Mouse (Mus musculus): ENCODE measurements at regions not wholly inside any gene's neighbourhood (a gene's known extent, or its start where the extent isn't known, plus 50 kb on each side); places are given as distances from the start of the nearest gene placed in this dataset.

DNA sequence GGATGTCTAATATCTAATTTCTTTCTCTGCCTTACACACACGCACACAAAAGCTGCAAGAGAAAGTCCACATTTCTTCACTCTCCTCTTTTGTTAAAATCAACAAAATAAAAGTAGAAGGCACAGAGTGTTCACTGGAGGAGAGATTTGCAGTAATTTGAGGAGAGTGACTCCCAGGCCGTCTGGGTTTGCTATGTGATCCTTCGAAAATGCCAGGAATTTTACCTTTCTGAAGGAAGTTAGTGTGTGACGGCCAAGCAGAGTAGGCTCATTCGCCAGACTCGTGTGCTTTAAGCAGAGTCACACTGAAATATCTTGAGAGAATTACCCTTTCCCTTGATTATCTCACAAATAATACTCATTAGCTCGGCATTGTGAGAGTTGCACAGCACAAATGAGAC, 216.0 kb downstream of the Rnd3 start:
- peak; percentile 45 for DNase-seq (ENCODE audit: low read depth)
- no peak for TF ChIP-seq CTCF (IDR thresholded peaks at IDR 0.05; ENCODE audit: borderline replicate concordance, extremely low read depth, insufficient read depth, insufficient read length)
- TF ChIP-seq POLR2A (IDR thresholded peaks at IDR 0.05; ENCODE audit: borderline replicate concordance, extremely low read depth, insufficient read depth, insufficient read length, poor library complexity, severe bottlenecking), result no peak

GRCm38 (mm10) chr2:50921002-50921401, 227.9 kb downstream of the Rnd3 start:
- no peak for DNase-seq (ENCODE audit: low read depth)
- TF ChIP-seq CTCF (IDR thresholded peaks at IDR 0.05; ENCODE audit: borderline replicate concordance, extremely low read depth, insufficient read depth, insufficient read length) (no peak), POLR2A (IDR thresholded peaks at IDR 0.05; ENCODE audit: borderline replicate concordance, extremely low read depth, insufficient read depth, insufficient read length, poor library complexity, severe bottlenecking) (no peak)

DNA sequence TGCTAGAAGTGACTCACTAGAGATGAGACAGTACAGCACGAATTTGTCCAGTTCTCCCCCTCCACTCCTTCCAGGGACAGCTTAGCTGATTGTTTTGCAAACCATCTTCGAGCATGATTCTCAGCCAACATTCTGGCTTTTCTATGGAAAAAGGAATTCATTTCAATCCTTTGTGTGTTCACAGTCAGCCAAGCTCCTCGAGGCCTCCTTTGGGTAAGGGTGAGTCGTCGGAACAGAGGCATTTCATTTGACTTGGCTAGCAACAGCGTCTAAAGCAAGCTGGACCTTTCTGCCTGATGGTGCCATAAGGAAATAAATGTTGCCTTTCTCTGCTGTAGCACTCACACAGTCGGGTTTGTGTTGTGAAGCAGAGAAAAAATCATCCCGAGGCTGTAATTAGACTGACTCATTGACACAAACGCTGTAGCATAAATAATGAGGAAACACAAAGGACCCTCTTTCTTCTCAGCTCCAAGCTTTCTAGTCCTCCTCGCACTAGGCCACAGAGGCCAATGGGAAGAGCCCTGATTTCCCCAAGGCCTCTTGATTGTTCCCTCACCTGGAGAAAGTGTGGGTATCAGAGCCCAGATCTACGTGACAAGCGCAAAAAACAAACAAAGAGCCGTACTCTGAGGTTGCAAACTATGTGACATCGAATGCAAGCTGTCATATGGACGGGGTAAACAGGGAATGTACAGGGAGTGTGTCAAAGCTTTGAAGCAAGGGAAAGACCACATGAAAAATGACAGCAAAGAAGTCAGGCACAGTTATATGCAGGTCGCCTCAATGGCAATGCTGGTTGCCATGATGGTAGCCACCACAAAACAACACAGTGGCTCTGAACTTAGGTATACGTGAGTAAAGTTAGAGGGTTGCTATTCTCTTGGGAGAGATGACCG, 232.3 kb downstream of the Rnd3 start:
- peak; percentile 93 for DNase-seq (ENCODE audit: low read depth)
- TF ChIP-seq CTCF (IDR thresholded peaks at IDR 0.05; ENCODE audit: borderline replicate concordance, extremely low read depth, insufficient read depth, insufficient read length) (no peak), POLR2A (IDR thresholded peaks at IDR 0.05; ENCODE audit: borderline replicate concordance, extremely low read depth, insufficient read depth, insufficient read length, poor library complexity, severe bottlenecking) (no peak)

- DNase-seq (ENCODE audit: low read depth), result no peak
- TF ChIP-seq POLR2A (IDR thresholded peaks at IDR 0.05; ENCODE audit: borderline replicate concordance, extremely low read depth, insufficient read depth, insufficient read length, poor library complexity, severe bottlenecking) (no peak), CTCF (IDR thresholded peaks at IDR 0.05; ENCODE audit: borderline replicate concordance, extremely low read depth, insufficient read depth, insufficient read length) (no peak)
These were observed 233.8 kb downstream of the Rnd3 start for GRCm38 (mm10) chr2:50915149-50915548.

DNA sequence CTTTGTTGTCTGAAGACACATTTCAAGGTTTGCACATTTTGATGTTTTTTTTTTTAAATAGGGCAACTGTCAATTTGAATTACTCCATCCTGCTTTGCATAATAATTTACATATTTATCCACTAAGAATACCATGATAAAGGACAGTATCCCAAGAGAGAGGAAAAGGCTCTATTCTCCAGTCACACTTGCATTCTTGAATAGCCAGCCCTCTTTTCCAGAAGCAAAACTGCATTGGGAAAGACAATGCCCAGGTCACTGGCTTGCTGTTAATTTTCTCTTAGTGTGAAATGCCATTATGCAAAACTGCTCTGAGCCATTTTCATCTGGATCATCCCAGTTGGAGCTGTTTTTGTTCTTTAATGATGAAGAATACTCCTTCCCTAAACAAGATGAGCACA, 234.7 kb downstream of the Rnd3 start:
- DNase-seq (ENCODE audit: low read depth), result peak; percentile 67
- no peak for TF ChIP-seq POLR2A (IDR thresholded peaks at IDR 0.05; ENCODE audit: borderline replicate concordance, extremely low read depth, insufficient read depth, insufficient read length, poor library complexity, severe bottlenecking)
- no peak for TF ChIP-seq CTCF (IDR thresholded peaks at IDR 0.05; ENCODE audit: borderline replicate concordance, extremely low read depth, insufficient read depth, insufficient read length)

DNA sequence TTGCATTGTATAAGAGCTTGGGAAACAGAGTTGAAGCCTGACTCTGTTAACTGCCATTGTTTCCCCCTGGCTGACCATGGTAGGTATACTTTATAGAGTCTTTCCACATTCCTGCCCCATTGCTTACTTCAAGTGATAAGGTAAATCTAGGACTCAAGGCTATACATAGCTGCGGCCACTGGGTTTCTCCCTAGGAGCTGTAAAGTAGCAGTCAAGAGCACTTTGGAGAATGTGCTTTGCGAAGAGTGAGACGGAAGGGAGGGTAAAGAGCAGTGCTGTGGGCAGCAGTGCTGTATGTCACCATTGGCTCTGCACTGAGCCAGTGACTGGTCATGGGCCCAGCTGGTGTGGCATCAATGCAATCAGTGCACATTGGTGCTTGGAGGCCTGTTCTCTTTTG, 240.1 kb downstream of the Rnd3 start:
- no peak for TF ChIP-seq CTCF (IDR thresholded peaks at IDR 0.05; ENCODE audit: borderline replicate concordance, extremely low read depth, insufficient read depth, insufficient read length)
- DNase-seq (ENCODE audit: low read depth), result no peak

- peak; percentile 85 for DNase-seq (ENCODE audit: low read depth)
- no peak for TF ChIP-seq CTCF (IDR thresholded peaks at IDR 0.05; ENCODE audit: borderline replicate concordance, extremely low read depth, insufficient read depth, insufficient read length)
- TF ChIP-seq POLR2A (IDR thresholded peaks at IDR 0.05; ENCODE audit: borderline replicate concordance, extremely low read depth, insufficient read depth, insufficient read length, poor library complexity, severe bottlenecking), result no peak
These were observed 246.2 kb downstream of the Rnd3 start for GRCm38 (mm10) chr2:50902701-50903100.

DNA sequence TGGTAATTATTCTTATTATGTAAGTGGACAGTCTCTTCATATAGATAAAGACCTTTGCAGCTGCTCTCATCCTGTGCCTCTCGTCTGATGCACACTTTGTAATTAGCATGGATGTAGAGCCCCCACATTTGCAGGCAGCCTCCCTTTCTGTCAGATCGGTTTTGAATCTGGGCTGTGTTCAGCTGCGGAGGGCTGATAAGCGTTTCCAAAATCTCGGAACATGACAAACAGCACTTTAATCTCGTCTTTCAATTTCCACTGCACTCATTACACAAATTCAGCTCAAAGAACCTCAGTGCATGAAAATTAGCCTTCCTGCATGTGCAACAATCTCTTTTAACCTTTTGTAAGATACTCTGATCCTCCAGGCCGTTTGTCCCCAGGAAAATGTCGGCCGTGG, 246.7 kb downstream of the Rnd3 start:
- peak; percentile 83 for DNase-seq (ENCODE audit: low read depth)
- no peak for TF ChIP-seq POLR2A (IDR thresholded peaks at IDR 0.05; ENCODE audit: borderline replicate concordance, extremely low read depth, insufficient read depth, insufficient read length, poor library complexity, severe bottlenecking)
- TF ChIP-seq CTCF (IDR thresholded peaks at IDR 0.05; ENCODE audit: borderline replicate concordance, extremely low read depth, insufficient read depth, insufficient read length), result no peak

- DNase-seq (ENCODE audit: low read depth), result peak; percentile 88
- TF ChIP-seq CTCF (IDR thresholded peaks at IDR 0.05; ENCODE audit: borderline replicate concordance, extremely low read depth, insufficient read depth, insufficient read length) (no peak), POLR2A (IDR thresholded peaks at IDR 0.05; ENCODE audit: borderline replicate concordance, extremely low read depth, insufficient read depth, insufficient read length, poor library complexity, severe bottlenecking) (no peak)
These were observed 259.9 kb downstream of the Rnd3 start for GRCm38 (mm10) chr2:50888992-50889391.

GRCm38 (mm10) chr2:50887954-50888353, 261.0 kb downstream of the Rnd3 start:
- no peak for DNase-seq (ENCODE audit: low read depth)
- TF ChIP-seq POLR2A (IDR thresholded peaks at IDR 0.05; ENCODE audit: borderline replicate concordance, extremely low read depth, insufficient read depth, insufficient read length, poor library complexity, severe bottlenecking), result no peak
- TF ChIP-seq CTCF (IDR thresholded peaks at IDR 0.05; ENCODE audit: borderline replicate concordance, extremely low read depth, insufficient read depth, insufficient read length), result no peak

- TF ChIP-seq CTCF (IDR thresholded peaks at IDR 0.05; ENCODE audit: borderline replicate concordance, extremely low read depth, insufficient read depth, insufficient read length) (no peak), POLR2A (IDR thresholded peaks at IDR 0.05; ENCODE audit: borderline replicate concordance, extremely low read depth, insufficient read depth, insufficient read length, poor library complexity, severe bottlenecking) (no peak)
- peak; percentile 79 for DNase-seq (ENCODE audit: low read depth)
These were observed 263.0 kb downstream of the Rnd3 start for GRCm38 (mm10) chr2:50885924-50886315.

DNA sequence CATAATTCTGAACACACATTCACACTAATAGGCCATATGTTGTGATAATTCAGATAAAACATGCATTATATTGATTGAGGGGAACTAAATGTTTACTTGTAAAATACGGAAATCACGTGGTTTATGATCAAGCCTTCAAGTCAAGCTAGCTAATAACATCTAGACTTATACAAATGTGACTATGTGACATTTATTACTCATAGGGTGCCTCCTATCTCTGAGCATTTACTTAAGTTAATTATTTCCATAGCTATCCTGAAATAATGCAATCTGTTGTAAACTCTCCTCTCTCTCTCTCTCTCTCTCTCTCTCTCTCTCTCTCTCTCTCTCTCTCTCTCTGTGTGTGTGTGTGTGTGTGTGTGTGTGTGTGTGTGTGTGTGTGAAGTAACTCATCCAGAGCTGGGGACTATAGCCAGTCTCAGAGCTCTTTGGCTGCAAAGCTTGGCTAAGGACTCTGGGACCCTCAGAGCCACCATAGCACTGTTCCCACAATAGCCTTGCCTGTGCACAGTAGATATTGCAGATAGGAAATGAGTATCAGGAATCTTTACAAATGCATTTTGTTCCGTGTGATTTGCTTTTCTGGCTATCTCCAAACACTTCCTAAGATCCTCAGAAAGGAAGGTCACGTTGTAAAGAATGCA, 263.5 kb downstream of the Rnd3 start:
- no peak for TF ChIP-seq POLR2A (IDR thresholded peaks at IDR 0.05; ENCODE audit: borderline replicate concordance, extremely low read depth, insufficient read depth, insufficient read length, poor library complexity, severe bottlenecking)
- TF ChIP-seq CTCF (IDR thresholded peaks at IDR 0.05; ENCODE audit: borderline replicate concordance, extremely low read depth, insufficient read depth, insufficient read length), result no peak
- DNase-seq (ENCODE audit: low read depth), result no peak

All from brain, embryonic 14.5 days (tissue).